ENCODE assay signal across 10 mouse cellular contexts in genomic region chr1:135507572-135508348, GRCm38 (mm10).
DNase-seq lines count a peak whose midpoint lies in the region; ATAC-seq lines count a peak whose summit lies in the region.
"Had no signal": no experiment of that assay in that cellular context is flagged by ENCODE, and none has a peak within 500 bp of the region (broad histone marks: within the 10 kb centered on the region; RNA-seq: fewer than 3 reads in every experiment).

No protein-coding gene starts in this region.

- H3K4me1 ChIP-seq in forebrain, embryonic 10.5 days = peaks cover 64% of the 10 kb centered on the region
- peaks cover 4% of the 10 kb centered on the region; the same call in 1 of the 2 replicates for H3K4me1 ChIP-seq in forebrain, embryonic 11.5 days (replicated peaks; ENCODE audit: control insufficient read depth, insufficient read depth, low read length)
- peaks cover 40% of the 10 kb centered on the region for H3K4me1 ChIP-seq in neural tube, embryonic 12.5 days
- peaks cover 42% of the 10 kb centered on the region for H3K4me1 ChIP-seq in intestine, embryonic 15.5 days (replicated peaks)
- peaks cover 72% of the 10 kb centered on the region for H3K4me1 ChIP-seq in neural tube, embryonic 15.5 days

- WGBS in forebrain, embryonic 10.5 days = 23% methylated on average over 14 of the region's 14 CpGs
- 20% methylated on average over 14 of the region's 14 CpGs for WGBS in forebrain, embryonic 11.5 days
- WGBS in neural tube, embryonic 12.5 days = 19% methylated on average over 14 of the region's 14 CpGs
- WGBS in intestine, embryonic 15.5 days = 52% methylated on average over 14 of the region's 14 CpGs
- WGBS in neural tube, embryonic 15.5 days = 21% methylated on average over 14 of the region's 14 CpGs

- no peak overlapping the region for H3K9ac ChIP-seq in forebrain, embryonic 11.5 days (ENCODE audit: low read length)
- H3K9ac ChIP-seq in neural tube, embryonic 12.5 days = no peak overlapping the region
- H3K9ac ChIP-seq in intestine, embryonic 15.5 days = no peak overlapping the region
- H3K9ac ChIP-seq in neural tube, embryonic 15.5 days (replicated peaks) = no peak overlapping the region

- no peak for DNase-seq in forebrain, embryonic 10.5 days (ENCODE audit: extremely low spot score, low spot score)
- no peak for DNase-seq in forebrain, embryonic 11.5 days (ENCODE audit: low spot score)
- DNase-seq in neural tube, embryonic 10.5 days (ENCODE audit: extremely low spot score, low spot score) = no peak
- DNase-seq in embryo, embryonic 9.5 days (ENCODE audit: extremely low spot score) = no peak
- no peak for DNase-seq in urinary bladder, postnatal 25 days (ENCODE audit: low spot score)
- DNase-seq: kidney, adult 18-20 months had no signal

- H3K27ac ChIP-seq in forebrain, embryonic 10.5 days = peak overlapping the region; percentile 85
- no peak overlapping the region for H3K27ac ChIP-seq in forebrain, embryonic 11.5 days (ENCODE audit: low read depth, low read length)
- H3K27ac ChIP-seq in neural tube, embryonic 12.5 days = no peak overlapping the region
- no peak overlapping the region for H3K27ac ChIP-seq in intestine, embryonic 15.5 days
- H3K27ac ChIP-seq in neural tube, embryonic 15.5 days (replicated peaks) = no peak overlapping the region
- H3K27ac ChIP-seq: macrophage had no signal

- no peak overlapping the region for H3K4me2 ChIP-seq in forebrain, embryonic 11.5 days (ENCODE audit: low read depth, low read length, severe bottlenecking)
- peak overlapping the region; percentile 88; the same call in 1 of the 2 replicates for H3K4me2 ChIP-seq in neural tube, embryonic 12.5 days (replicated peaks)
- peak overlapping the region; percentile 20; the same call in 1 of the 2 replicates for H3K4me2 ChIP-seq in intestine, embryonic 15.5 days (replicated peaks)
- peak overlapping the region; percentile 71 for H3K4me2 ChIP-seq in neural tube, embryonic 15.5 days

- peak overlapping the region; percentile 72 for H3K4me3 ChIP-seq in forebrain, embryonic 10.5 days
- no peak overlapping the region for H3K4me3 ChIP-seq in forebrain, embryonic 11.5 days (ENCODE audit: low read depth, low read length)
- H3K4me3 ChIP-seq in neural tube, embryonic 12.5 days = no peak overlapping the region
- no peak overlapping the region for H3K4me3 ChIP-seq in intestine, embryonic 15.5 days (replicated peaks)
- H3K4me3 ChIP-seq in neural tube, embryonic 15.5 days (replicated peaks) = no peak overlapping the region

- H3K9me3 ChIP-seq in forebrain, embryonic 10.5 days = no peaks in the 10 kb centered on the region
- no peaks in the 10 kb centered on the region for H3K9me3 ChIP-seq in forebrain, embryonic 11.5 days (ENCODE audit: control insufficient read depth, low read length)
- no peaks in the 10 kb centered on the region for H3K9me3 ChIP-seq in neural tube, embryonic 12.5 days
- H3K9me3 ChIP-seq in intestine, embryonic 15.5 days = no peaks in the 10 kb centered on the region
- no peaks in the 10 kb centered on the region for H3K9me3 ChIP-seq in neural tube, embryonic 15.5 days (replicated peaks)

- no peak for ATAC-seq in forebrain, embryonic 11.5 days (replicated peaks; ENCODE audit: low FRiP score)
- ATAC-seq in neural tube, embryonic 12.5 days (ENCODE audit: low FRiP score, low read depth) = no peak
- ATAC-seq in intestine, embryonic 15.5 days = no peak
- no peak for ATAC-seq in neural tube, embryonic 15.5 days (ENCODE audit: low FRiP score)

- H3K36me3 ChIP-seq in forebrain, embryonic 10.5 days (replicated peaks) = peaks cover 36% of the 10 kb centered on the region
- H3K36me3 ChIP-seq in forebrain, embryonic 11.5 days (ENCODE audit: control insufficient read depth, insufficient read depth, low read length) = no peaks in the 10 kb centered on the region
- H3K36me3 ChIP-seq in neural tube, embryonic 12.5 days = no peaks in the 10 kb centered on the region
- no peaks in the 10 kb centered on the region for H3K36me3 ChIP-seq in intestine, embryonic 15.5 days
- H3K36me3 ChIP-seq in neural tube, embryonic 15.5 days = no peaks in the 10 kb centered on the region

- H3K27me3 ChIP-seq in forebrain, embryonic 10.5 days (ENCODE audit: poor library complexity, severe bottlenecking) = peaks cover 33% of the 10 kb centered on the region
- H3K27me3 ChIP-seq in forebrain, embryonic 11.5 days (ENCODE audit: control insufficient read depth, insufficient read depth, low read length) = no peaks in the 10 kb centered on the region; the same call in 1 of the 2 replicates
- 0 out of 2 replicates have a peak, but pooled peaks cover 10% of the 10 kb centered on the region for H3K27me3 ChIP-seq in neural tube, embryonic 12.5 days (replicated peaks)
- no peaks in the 10 kb centered on the region for H3K27me3 ChIP-seq in intestine, embryonic 15.5 days (replicated peaks)
- H3K27me3 ChIP-seq in neural tube, embryonic 15.5 days (replicated peaks) = no peaks in the 10 kb centered on the region
